Mouse (Mus musculus): ENCODE results near the gene Gm17783. TPM values are rescaled to one million over a fixed set of nuclear protein-coding genes. Genes with fewer than 3 reads are reported as not detected.
"Not testable (repeated sequence)": the region's sequence is repeated elsewhere in the genome, so short reads cannot be mapped to it uniquely, and the experiment has no call there.

Gene Gm17783
- total and polyA plus RNA-seq, 3 experiments, result not detected

DNA sequence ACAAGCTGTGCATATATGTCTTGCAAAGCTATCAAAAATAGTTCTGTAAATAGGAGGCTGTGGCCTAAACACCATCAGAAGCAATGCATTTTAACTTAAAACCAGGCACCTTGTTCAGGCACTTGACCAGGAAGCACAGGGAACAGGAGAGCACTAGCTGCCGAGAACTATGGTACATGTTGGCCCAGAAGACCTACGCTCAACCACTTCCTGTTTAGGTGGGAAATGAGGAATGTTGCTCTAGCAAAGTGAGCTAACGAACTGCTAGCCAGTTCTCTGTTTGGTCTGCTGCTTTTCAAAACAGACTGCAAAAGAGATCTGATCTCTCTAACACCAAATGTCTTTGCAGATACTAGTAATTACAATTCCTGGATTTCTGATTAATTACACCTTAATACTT, 12.5 kb upstream of the Gm17783 start:
- no peaks in the 10 kb centered on the region for H3K27me3 ChIP-seq (ENCODE audit: control insufficient read depth, insufficient read depth, low read length)
- H3K36me3 ChIP-seq (ENCODE audit: control insufficient read depth, insufficient read depth, low read length), result no peaks in the 10 kb centered on the region
- no peaks in the 10 kb centered on the region for H3K79me2 ChIP-seq (replicated peaks; ENCODE audit: control insufficient read depth, insufficient read depth, low read length)

DNA sequence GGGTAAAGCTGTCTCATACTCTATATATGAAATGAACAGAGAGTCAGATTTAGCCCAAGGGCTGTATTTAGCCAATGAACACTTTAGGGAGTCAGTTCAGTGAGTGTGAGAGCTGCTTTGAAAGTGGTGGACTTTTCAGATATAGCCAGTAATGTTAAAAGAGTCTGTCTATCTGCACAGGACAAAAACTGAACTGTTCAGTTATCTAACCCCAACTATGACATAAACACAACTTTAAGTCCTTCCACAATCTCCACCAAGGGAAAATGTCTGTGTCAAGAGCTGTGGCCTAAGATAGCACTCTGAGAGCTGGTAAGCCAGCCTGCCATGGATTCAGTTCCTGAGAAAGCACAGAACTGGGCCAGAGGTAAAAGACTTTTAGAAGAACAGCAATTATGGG, 10.3 kb upstream of the Gm17783 start:
- no peak overlapping the region for H3K27ac ChIP-seq
- TF ChIP-seq CTCF (IDR thresholded peaks at IDR 0.05) (no peak), EP300 (IDR thresholded peaks at IDR 0.05; ENCODE audit: insufficient read depth, low read depth, low read length) (no peak), POLR2A (IDR thresholded peaks at IDR 0.05; ENCODE audit: insufficient read depth, low read depth, low read length) (no peak)
- no peak overlapping the region for H3K9ac ChIP-seq (ENCODE audit: low read depth, low read length)
- intact Hi-C loops (cut with DNase I), result no loop called here
- no peak for DNase-seq
- no peaks in the 10 kb centered on the region for H3K4me1 ChIP-seq (ENCODE audit: control insufficient read depth, insufficient read depth, low read length)
- no peaks in the 10 kb centered on the region for H3K27me3 ChIP-seq (ENCODE audit: control insufficient read depth, insufficient read depth, low read length)
- H3K4me3 ChIP-seq, result no peak overlapping the region
- no peaks in the 10 kb centered on the region for H3K79me2 ChIP-seq (replicated peaks; ENCODE audit: control insufficient read depth, insufficient read depth, low read length)
- no peaks in the 10 kb centered on the region for H3K36me3 ChIP-seq (ENCODE audit: control insufficient read depth, insufficient read depth, low read length)

More for the DNA sequence above, 12.5 kb upstream of the Gm17783 start:
- 56% methylated on average over 3 of the region's 3 CpGs for WGBS
- H3K4me3 ChIP-seq, result no peak overlapping the region
- no peak overlapping the region for H3K9ac ChIP-seq (ENCODE audit: low read depth, low read length)
- no peak overlapping the region for H3K27ac ChIP-seq
- TF ChIP-seq CTCF (IDR thresholded peaks at IDR 0.05), result no peak
- TF ChIP-seq EP300 (IDR thresholded peaks at IDR 0.05; ENCODE audit: insufficient read depth, low read depth, low read length), result no peak
- TF ChIP-seq POLR2A (IDR thresholded peaks at IDR 0.05; ENCODE audit: insufficient read depth, low read depth, low read length), result no peak
- no peaks in the 10 kb centered on the region for H3K4me1 ChIP-seq (ENCODE audit: control insufficient read depth, insufficient read depth, low read length)
- no peak for DNase-seq
- intact Hi-C loops (cut with DNase I), result no loop called here

DNA sequence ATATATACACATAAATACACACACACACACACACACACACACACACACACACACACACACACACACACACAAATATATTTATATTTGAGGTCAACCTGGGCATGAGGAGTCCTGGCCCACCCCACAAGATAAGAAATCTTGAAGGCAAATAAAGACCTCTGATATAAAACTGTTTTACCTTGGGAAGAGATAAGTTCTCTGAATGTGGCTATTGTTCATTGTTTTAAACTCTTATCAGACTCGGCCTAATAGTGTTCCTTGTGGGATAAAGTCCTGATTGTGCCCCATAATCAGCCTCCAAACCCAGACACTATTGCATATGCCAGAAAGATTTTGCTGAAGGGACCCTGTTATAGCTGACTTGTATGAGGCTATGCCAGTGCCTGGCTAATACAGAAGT, 6.5 kb upstream of the Gm17783 start:
- H3K27ac ChIP-seq; H3K79me2 ChIP-seq (replicated peaks; ENCODE audit: control insufficient read depth, insufficient read depth, low read length); H3K36me3 ChIP-seq (ENCODE audit: control insufficient read depth, insufficient read depth, low read length); intact Hi-C loops (cut with DNase I); DNase-seq; H3K9ac ChIP-seq (ENCODE audit: low read depth, low read length); H3K4me1 ChIP-seq (ENCODE audit: control insufficient read depth, insufficient read depth, low read length); H3K4me3 ChIP-seq; H3K27me3 ChIP-seq (ENCODE audit: control insufficient read depth, insufficient read depth, low read length): not testable (repeated sequence)
- whole genome bisulfite sequencing, result 38% methylated on average over 1 of the region's 1 CpGs

- Histone ChIP-seq H3K4me1 (ENCODE audit: control insufficient read depth, insufficient read depth, low read length) (no peaks in the 10 kb centered on the region), H3K79me2 (replicated peaks; ENCODE audit: control insufficient read depth, insufficient read depth, low read length) (no peaks in the 10 kb centered on the region), H3K27me3 (ENCODE audit: control insufficient read depth, insufficient read depth, low read length) (no peaks in the 10 kb centered on the region), H3K9ac (ENCODE audit: low read depth, low read length) (no peak within 1 kb of the TSS), H3K27ac (no peak within 1 kb of the TSS), H3K4me3 (no peak within 1 kb of the TSS), H3K36me3 (ENCODE audit: control insufficient read depth, insufficient read depth, low read length) (no peaks in the 10 kb centered on the region)
- 91% methylated on average over 5 of the region's 5 CpGs for WGBS
- no peak for DNase-seq
- intact Hi-C loops (cut with DNase I), result no loop called here
- TF ChIP-seq POLR2A (IDR thresholded peaks at IDR 0.05; ENCODE audit: insufficient read depth, low read depth, low read length) (no peak), CTCF (IDR thresholded peaks at IDR 0.05) (no peak), EP300 (IDR thresholded peaks at IDR 0.05; ENCODE audit: insufficient read depth, low read depth, low read length) (no peak)
Measured at GRCm38 (mm10) chr16:45535009-45535408, 3.2 kb upstream of the Gm17783 start, which contains the start of gene Slc9c1. Gene Slc9c1, plus strand, starts transcription at chr16:45535309.

DNA sequence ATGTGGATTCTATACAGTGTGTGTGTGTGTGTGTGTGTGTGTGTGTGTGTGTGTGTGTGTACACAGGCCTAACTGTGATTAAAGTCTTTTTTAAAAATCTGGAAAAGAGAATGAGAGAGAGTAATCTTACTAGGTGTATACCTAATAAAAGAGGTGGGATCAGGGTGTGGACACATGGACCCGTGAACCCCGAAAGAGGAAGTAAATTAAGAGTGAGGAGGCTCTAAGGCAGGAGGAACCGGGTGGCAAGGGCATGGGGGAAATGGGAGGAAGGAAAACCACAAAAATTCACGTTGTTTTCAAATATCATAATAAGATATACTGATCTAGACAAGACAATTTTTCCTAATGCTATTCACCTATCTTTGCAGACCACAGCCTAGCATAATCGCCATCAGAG, 6.3 kb downstream of the Gm17783 start:
- intact Hi-C loops (cut with DNase I), result no loop called here
- 67% methylated on average over 5 of the region's 5 CpGs for WGBS
- H3K4me3 ChIP-seq, result no peak overlapping the region

GRCm38 (mm10) chr16:45495326-45495725, 36.5 kb downstream of the Gm17783 start:
- H3K27ac ChIP-seq, result no peak overlapping the region
- 29% methylated on average over 1 of the region's 1 CpGs for WGBS

More for the DNA sequence above, 6.3 kb downstream of the Gm17783 start:
- no peaks in the 10 kb centered on the region for H3K4me1 ChIP-seq (ENCODE audit: control insufficient read depth, insufficient read depth, low read length)
- H3K9ac ChIP-seq (ENCODE audit: low read depth, low read length), result no peak overlapping the region
- H3K79me2 ChIP-seq (replicated peaks; ENCODE audit: control insufficient read depth, insufficient read depth, low read length), result no peaks in the 10 kb centered on the region
- no peak for DNase-seq
- H3K36me3 ChIP-seq (ENCODE audit: control insufficient read depth, insufficient read depth, low read length), result no peaks in the 10 kb centered on the region
- no peak overlapping the region for H3K27ac ChIP-seq
- H3K27me3 ChIP-seq (ENCODE audit: control insufficient read depth, insufficient read depth, low read length), result no peaks in the 10 kb centered on the region
- TF ChIP-seq POLR2A (IDR thresholded peaks at IDR 0.05; ENCODE audit: insufficient read depth, low read depth, low read length), result no peak
- TF ChIP-seq CTCF (IDR thresholded peaks at IDR 0.05), result no peak
- no peak for TF ChIP-seq EP300 (IDR thresholded peaks at IDR 0.05; ENCODE audit: insufficient read depth, low read depth, low read length)

More at GRCm38 (mm10) chr16:45495326-45495725, 36.5 kb downstream of the Gm17783 start:
- TF ChIP-seq CTCF (IDR thresholded peaks at IDR 0.05), result no peak
- TF ChIP-seq POLR2A (IDR thresholded peaks at IDR 0.05; ENCODE audit: insufficient read depth, low read depth, low read length), result no peak
- TF ChIP-seq EP300 (IDR thresholded peaks at IDR 0.05; ENCODE audit: insufficient read depth, low read depth, low read length), result no peak
- no peak overlapping the region for H3K4me3 ChIP-seq
- H3K79me2 ChIP-seq (replicated peaks; ENCODE audit: control insufficient read depth, insufficient read depth, low read length), result no peaks in the 10 kb centered on the region
- H3K4me1 ChIP-seq (ENCODE audit: control insufficient read depth, insufficient read depth, low read length), result no peaks in the 10 kb centered on the region
- no peaks in the 10 kb centered on the region for H3K27me3 ChIP-seq (ENCODE audit: control insufficient read depth, insufficient read depth, low read length)
- intact Hi-C loops (cut with DNase I), result no loop called here
- no peak for DNase-seq
- H3K36me3 ChIP-seq (ENCODE audit: control insufficient read depth, insufficient read depth, low read length), result no peaks in the 10 kb centered on the region
- no peak overlapping the region for H3K9ac ChIP-seq (ENCODE audit: low read depth, low read length)
